Mouse (Mus musculus): ENCODE results near the gene Nol9. TPM values are rescaled to one million over a fixed set of nuclear protein-coding genes. Genes with fewer than 3 reads are reported as not detected.

The Nol9 gene
- polyA plus RNA-seq, 1 experiment from 2014 or later: 32.8 TPM

GRCm38 (mm10) chr4:152067280-152067679 lies 28.2 kb downstream of the Nol9 start:
- DNase-seq (ENCODE audit: low spot score): no peak
- Histone ChIP-seq H3K36me3 (ENCODE audit: control insufficient read depth, insufficient read depth, low read length) (no peaks in the 10 kb centered on the region), H3K4me2 (ENCODE audit: low read depth) (no peak overlapping the region), H3K4me3 (ENCODE audit: low read depth, low read length) (no peak overlapping the region), H3K9me3 (ENCODE audit: control insufficient read depth, low read length) (no peaks in the 10 kb centered on the region), H3K9ac (ENCODE audit: low read length) (no peak overlapping the region), H3K4me1 (ENCODE audit: control insufficient read depth, insufficient read depth, low read length) (no peaks in the 10 kb centered on the region), H3K27me3 (ENCODE audit: control insufficient read depth, insufficient read depth, low read length) (no peaks in the 10 kb centered on the region), H3K27ac (ENCODE audit: low read depth, low read length) (no peak overlapping the region)
- ATAC-seq (ENCODE audit: insufficient read depth, low FRiP score, low TSS enrichment): no peak

DNA sequence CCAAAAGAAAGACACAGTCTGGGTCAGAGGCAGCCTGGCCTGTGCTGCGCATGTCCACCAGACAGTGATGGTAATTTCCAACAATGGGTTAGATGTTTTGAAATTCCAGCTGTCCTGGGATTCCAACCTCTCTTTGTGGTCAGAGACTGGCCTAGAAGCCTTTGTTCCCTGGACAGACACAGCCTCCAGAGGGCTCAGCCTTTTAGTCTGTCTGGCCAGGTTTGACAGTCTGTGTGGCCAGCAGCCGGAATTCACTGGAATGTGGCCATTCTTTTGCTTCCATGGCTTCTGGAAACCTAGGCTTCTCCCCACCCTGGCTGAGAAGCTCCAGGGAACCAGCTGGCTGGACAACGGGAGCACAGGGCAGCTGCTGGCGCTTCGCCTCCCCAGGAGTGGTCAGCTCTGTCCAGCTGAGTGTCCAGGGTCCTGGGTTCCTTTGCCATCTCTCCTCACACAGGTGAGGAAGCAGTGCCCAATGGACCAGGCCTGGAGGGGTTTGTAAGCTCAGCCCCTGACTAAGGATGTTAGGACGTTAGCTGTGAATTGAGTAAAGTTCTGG lies 29.1 kb downstream of the Nol9 start:
- Histone ChIP-seq H3K4me1 (ENCODE audit: control insufficient read depth, insufficient read depth, low read length) (peaks cover 4% of the 10 kb centered on the region; the same call in 1 of the 2 replicates), H3K9me3 (ENCODE audit: control insufficient read depth, low read length) (no peaks in the 10 kb centered on the region), H3K4me2 (ENCODE audit: low read depth) (no peak overlapping the region), H3K27me3 (ENCODE audit: control insufficient read depth, insufficient read depth, low read length) (no peaks in the 10 kb centered on the region), H3K36me3 (ENCODE audit: control insufficient read depth, insufficient read depth, low read length) (no peaks in the 10 kb centered on the region), H3K4me3 (ENCODE audit: low read depth, low read length) (no peak overlapping the region), H3K9ac (ENCODE audit: low read length) (no peak overlapping the region), H3K27ac (ENCODE audit: low read depth, low read length) (no peak overlapping the region)
- DNase-seq (ENCODE audit: low spot score) (no peak), ATAC-seq (ENCODE audit: insufficient read depth, low FRiP score, low TSS enrichment) (no peak)
- 85% methylated on average over 6 of the region's 6 CpGs for WGBS

- no peak overlapping the region for H3K4me2 ChIP-seq (ENCODE audit: low read depth)
- peaks cover 4% of the 10 kb centered on the region; the same call in 1 of the 2 replicates for H3K4me1 ChIP-seq (ENCODE audit: control insufficient read depth, insufficient read depth, low read length)
- H3K9me3 ChIP-seq (ENCODE audit: control insufficient read depth, low read length): no peaks in the 10 kb centered on the region
- DNase-seq (ENCODE audit: low spot score): no peak
- 87% methylated on average over 3 of the region's 3 CpGs for WGBS
- no peak overlapping the region for H3K4me3 ChIP-seq (ENCODE audit: low read depth, low read length)
- H3K27ac ChIP-seq (ENCODE audit: low read depth, low read length): no peak overlapping the region
- ATAC-seq (ENCODE audit: insufficient read depth, low FRiP score, low TSS enrichment): no peak
- H3K36me3 ChIP-seq (ENCODE audit: control insufficient read depth, insufficient read depth, low read length): no peaks in the 10 kb centered on the region
- H3K27me3 ChIP-seq (ENCODE audit: control insufficient read depth, insufficient read depth, low read length): no peaks in the 10 kb centered on the region
- H3K9ac ChIP-seq (ENCODE audit: low read length): no peak overlapping the region
These were observed 30.1 kb downstream of the Nol9 start for GRCm38 (mm10) chr4:152069245-152069644.

GRCm38 (mm10) chr4:152070494-152071396 lies 31.6 kb downstream of the Nol9 start:
- 83% methylated on average over 11 of the region's 11 CpGs for WGBS
- ATAC-seq (ENCODE audit: insufficient read depth, low FRiP score, low TSS enrichment) (no peak), DNase-seq (ENCODE audit: low spot score) (no peak)
- Histone ChIP-seq H3K36me3 (ENCODE audit: control insufficient read depth, insufficient read depth, low read length) (no peaks in the 10 kb centered on the region), H3K27me3 (ENCODE audit: control insufficient read depth, insufficient read depth, low read length) (no peaks in the 10 kb centered on the region), H3K9ac (ENCODE audit: low read length) (no peak overlapping the region), H3K27ac (ENCODE audit: low read depth, low read length) (no peak overlapping the region), H3K4me1 (ENCODE audit: control insufficient read depth, insufficient read depth, low read length) (peaks cover 4% of the 10 kb centered on the region; the same call in 1 of the 2 replicates), H3K4me3 (ENCODE audit: low read depth, low read length) (no peak overlapping the region), H3K9me3 (ENCODE audit: control insufficient read depth, low read length) (no peaks in the 10 kb centered on the region), H3K4me2 (ENCODE audit: low read depth) (no peak overlapping the region)

DNA sequence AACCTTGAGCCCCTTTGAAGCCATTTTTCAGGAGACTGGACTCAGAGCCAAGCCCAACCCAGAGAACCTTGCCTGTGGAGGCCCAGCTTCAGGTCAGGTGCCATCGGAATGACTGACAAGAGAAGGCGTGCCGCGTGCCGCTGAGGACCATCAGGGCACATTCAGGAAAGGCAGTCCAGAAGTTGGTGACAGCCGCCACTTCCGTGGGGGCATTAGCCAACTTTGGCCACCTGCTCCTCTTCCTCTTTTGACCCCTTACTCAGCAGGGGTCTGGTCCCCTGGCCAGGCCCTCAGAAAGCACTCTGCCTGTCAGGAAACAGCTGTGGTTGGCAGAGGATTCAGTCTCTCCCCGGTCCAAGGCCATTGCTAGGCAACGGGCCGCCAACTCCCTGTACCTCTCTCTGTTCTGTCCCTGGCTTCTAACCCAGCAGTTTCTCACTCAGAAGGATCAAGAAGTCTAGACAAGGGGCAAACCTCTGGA lies 33.0 kb downstream of the Nol9 start, which contains the start of gene Plekhg5:
Plekhg5 (plus strand) TSS at position 378 of the 481 bp plus-strand sequence.
- Histone ChIP-seq H3K9me3 (ENCODE audit: control insufficient read depth, low read length) (no peaks in the 10 kb centered on the region), H3K4me2 (ENCODE audit: low read depth) (no peak within 1 kb of the TSS), H3K9ac (ENCODE audit: low read length) (no peak within 1 kb of the TSS), H3K27me3 (ENCODE audit: control insufficient read depth, insufficient read depth, low read length) (no peaks in the 10 kb centered on the region), H3K4me1 (ENCODE audit: control insufficient read depth, insufficient read depth, low read length) (peaks cover 4% of the 10 kb centered on the region; the same call in 1 of the 2 replicates), H3K4me3 (ENCODE audit: low read depth, low read length) (no peak within 1 kb of the TSS), H3K36me3 (ENCODE audit: control insufficient read depth, insufficient read depth, low read length) (no peaks in the 10 kb centered on the region), H3K27ac (ENCODE audit: low read depth, low read length) (no peak within 1 kb of the TSS)
- 71% methylated on average over 10 of the region's 10 CpGs for WGBS
- DNase-seq (ENCODE audit: low spot score) (no peak), ATAC-seq (ENCODE audit: insufficient read depth, low FRiP score, low TSS enrichment) (no peak)

DNA sequence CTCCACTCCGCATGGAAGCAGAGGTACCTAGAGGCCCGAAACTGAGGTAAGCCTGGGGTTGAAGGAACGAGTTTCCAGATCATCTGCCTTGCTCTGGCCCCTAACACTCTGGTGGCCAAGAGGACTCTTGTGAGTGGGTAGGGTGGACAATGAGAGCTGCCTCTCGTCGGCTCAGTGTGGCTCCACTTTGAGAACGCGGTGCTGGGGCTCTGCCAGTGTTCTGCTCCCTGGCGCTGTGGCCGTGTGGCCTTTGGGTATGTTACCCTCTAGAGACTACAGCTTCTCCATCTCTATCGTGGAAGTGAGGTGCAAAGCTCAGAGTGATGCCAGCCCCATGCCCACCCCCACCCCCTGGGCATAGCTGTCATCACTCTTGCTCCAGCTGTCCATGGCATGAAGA lies 33.5 kb downstream of the Nol9 start:
- DNase-seq (ENCODE audit: low spot score): no peak
- no peaks in the 10 kb centered on the region for H3K9me3 ChIP-seq (ENCODE audit: control insufficient read depth, low read length)
- 81% methylated on average over 10 of the region's 10 CpGs for WGBS
- H3K9ac ChIP-seq (ENCODE audit: low read length): no peak overlapping the region
- H3K27ac ChIP-seq (ENCODE audit: low read depth, low read length): no peak overlapping the region
- H3K4me1 ChIP-seq (ENCODE audit: control insufficient read depth, insufficient read depth, low read length): peaks cover 4% of the 10 kb centered on the region; the same call in 1 of the 2 replicates
- no peak overlapping the region for H3K4me3 ChIP-seq (ENCODE audit: low read depth, low read length)
- H3K27me3 ChIP-seq (ENCODE audit: control insufficient read depth, insufficient read depth, low read length): no peaks in the 10 kb centered on the region
- no peak overlapping the region for H3K4me2 ChIP-seq (ENCODE audit: low read depth)
- ATAC-seq (ENCODE audit: insufficient read depth, low FRiP score, low TSS enrichment): no peak
- no peaks in the 10 kb centered on the region for H3K36me3 ChIP-seq (ENCODE audit: control insufficient read depth, insufficient read depth, low read length)

- ATAC-seq (ENCODE audit: insufficient read depth, low FRiP score, low TSS enrichment) (no peak), DNase-seq (ENCODE audit: low spot score) (no peak)
- H3K4me3 ChIP-seq (ENCODE audit: low read depth, low read length): no peak overlapping the region
- no peaks in the 10 kb centered on the region for H3K27me3 ChIP-seq (ENCODE audit: control insufficient read depth, insufficient read depth, low read length)
- H3K36me3 ChIP-seq (ENCODE audit: control insufficient read depth, insufficient read depth, low read length): no peaks in the 10 kb centered on the region
- no peaks in the 10 kb centered on the region for H3K9me3 ChIP-seq (ENCODE audit: control insufficient read depth, low read length)
- no peak overlapping the region for H3K9ac ChIP-seq (ENCODE audit: low read length)
- H3K4me2 ChIP-seq (ENCODE audit: low read depth): no peak overlapping the region
- 85% methylated on average over 6 of the region's 6 CpGs for WGBS
- H3K27ac ChIP-seq (ENCODE audit: low read depth, low read length): no peak overlapping the region
- H3K4me1 ChIP-seq (ENCODE audit: control insufficient read depth, insufficient read depth, low read length): peaks cover 4% of the 10 kb centered on the region; the same call in 1 of the 2 replicates
These were observed 34.6 kb downstream of the Nol9 start for GRCm38 (mm10) chr4:152073715-152074114.

GRCm38 (mm10) chr4:152074548-152074947 lies 35.4 kb downstream of the Nol9 start:
- no peak overlapping the region for H3K9ac ChIP-seq (ENCODE audit: low read length)
- no peaks in the 10 kb centered on the region for H3K27me3 ChIP-seq (ENCODE audit: control insufficient read depth, insufficient read depth, low read length)
- H3K9me3 ChIP-seq (ENCODE audit: control insufficient read depth, low read length): no peaks in the 10 kb centered on the region
- no peak overlapping the region for H3K4me3 ChIP-seq (ENCODE audit: low read depth, low read length)
- H3K4me1 ChIP-seq (ENCODE audit: control insufficient read depth, insufficient read depth, low read length): peaks cover 4% of the 10 kb centered on the region; the same call in 1 of the 2 replicates
- no peak for ATAC-seq (ENCODE audit: insufficient read depth, low FRiP score, low TSS enrichment)
- no peak for DNase-seq (ENCODE audit: low spot score)
- no peak overlapping the region for H3K27ac ChIP-seq (ENCODE audit: low read depth, low read length)
- H3K36me3 ChIP-seq (ENCODE audit: control insufficient read depth, insufficient read depth, low read length): no peaks in the 10 kb centered on the region
- no peak overlapping the region for H3K4me2 ChIP-seq (ENCODE audit: low read depth)
- WGBS: 80% methylated on average over 9 of the region's 9 CpGs

All from neural tube, embryonic 11.5 days (tissue).